Mouse (Mus musculus) neural tube, embryonic 12.5 days (tissue): ENCODE results near the gene Cacng4. TPM values are rescaled to one million over a fixed set of nuclear protein-coding genes. Genes with fewer than 3 reads are reported as not detected.
A peak's percentile ranks its signal among the peaks of the same experiment; 100 is the strongest.

ENCODE experiments used
- ATAC-seq: fragments of 200-750 bp; cut with Nextera tagmentation; 2 replicates; pipeline ENCODE4 v1.8.0; 2017; ENCODE audit warnings: low read depth, mild to moderate bottlenecking, moderate TSS enrichment, moderate library complexity; ENCODE audit not compliant: low FRiP score
- H3K27ac ChIP-seq: fragments of 300-500 bp; sonication (generic); 2 replicates; pipeline ENCODE4 v1.5.1; 2016
- H3K27me3 ChIP-seq: fragments of 300-500 bp; sonication (generic); replicated peaks from 2 replicates; pipeline ENCODE4 v1.6.1; 2016; ENCODE audit warnings: mild to moderate bottlenecking
- H3K36me3 ChIP-seq: fragments of 300-500 bp; sonication (generic); 2 replicates; pipeline ENCODE4 v1.6.1; 2016; ENCODE audit warnings: mild to moderate bottlenecking
- H3K4me1 ChIP-seq: fragments of 300-500 bp; sonication (generic); 2 replicates; pipeline ENCODE4 v1.6.1; 2016
- H3K4me2 ChIP-seq: fragments of 300-500 bp; sonication (generic); replicated peaks from 2 replicates; pipeline ENCODE4 v1.6.1; 2016; ENCODE audit warnings: mild to moderate bottlenecking
- H3K4me3 ChIP-seq: fragments of 300-500 bp; sonication (generic); 2 replicates; pipeline ENCODE4 v1.5.1; 2016
- H3K9ac ChIP-seq: fragments of 300-500 bp; sonication (generic); 2 replicates; pipeline ENCODE4 v1.6.1; 2016; ENCODE audit warnings: mild to moderate bottlenecking
- H3K9me3 ChIP-seq: fragments of 300-500 bp; sonication (generic); 2 replicates; pipeline ENCODE4 v1.6.1; 2016; ENCODE audit warnings: mild to moderate bottlenecking
- WGBS: fragments of 180-500 bp; shearing (Covaris S2); methylation state at CpG from one replicate; pipeline ENCODE4 v1.1.7; 2016; 5-methylcytosine and 5-hydroxymethylcytosine counted together
- polyA plus RNA-seq: library from polyadenylated mRNA; unstranded; fragments of >200 nt; fragmentation: Nextera tagmentation; extraction: Ambion mirVana; gene quantifications from 2 replicates; pipeline ENCODE4 v1.2.1, GENCODE M21; 2016

Cacng4 gene
- polyA plus RNA-seq, 1 experiment from 2014 or later = 48.3 TPM

DNA sequence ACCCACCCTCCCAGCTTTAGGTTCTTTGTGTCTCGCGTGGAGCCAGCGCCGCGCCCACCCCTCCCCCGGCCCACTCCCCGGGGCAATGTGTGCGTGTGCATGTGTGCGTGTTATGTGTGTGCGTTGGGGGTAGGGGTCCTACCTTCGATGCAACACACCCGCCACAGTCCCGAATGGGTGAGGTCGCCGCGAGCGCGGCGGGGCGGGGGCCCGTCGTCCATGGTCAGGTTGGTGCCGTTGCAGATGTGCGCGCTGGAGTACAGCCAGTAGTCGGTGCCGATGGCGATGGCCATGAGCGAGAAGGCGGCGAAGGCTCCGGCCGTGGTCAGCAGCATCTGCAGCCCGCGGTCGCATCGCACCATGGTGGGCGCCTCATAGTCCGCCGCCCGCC is 259 bp downstream of the Cacng4 start:
- peak overlapping the region; percentile 79 for H3K4me3 ChIP-seq
- H3K36me3 ChIP-seq = peaks cover 12% of the 10 kb centered on the region
- under 1% methylated on average over 41 of the region's 41 CpGs for WGBS
- H3K27ac ChIP-seq = peak overlapping the region; percentile 81
- H3K9ac ChIP-seq = peak overlapping the region; percentile 79
- H3K4me2 ChIP-seq = peak overlapping the region; percentile 78
- H3K27me3 ChIP-seq = peaks cover 14% of the 10 kb centered on the region
- peaks cover 52% of the 10 kb centered on the region for H3K4me1 ChIP-seq
- H3K9me3 ChIP-seq = no peaks in the 10 kb centered on the region
- peak; percentile 39 for ATAC-seq

DNA sequence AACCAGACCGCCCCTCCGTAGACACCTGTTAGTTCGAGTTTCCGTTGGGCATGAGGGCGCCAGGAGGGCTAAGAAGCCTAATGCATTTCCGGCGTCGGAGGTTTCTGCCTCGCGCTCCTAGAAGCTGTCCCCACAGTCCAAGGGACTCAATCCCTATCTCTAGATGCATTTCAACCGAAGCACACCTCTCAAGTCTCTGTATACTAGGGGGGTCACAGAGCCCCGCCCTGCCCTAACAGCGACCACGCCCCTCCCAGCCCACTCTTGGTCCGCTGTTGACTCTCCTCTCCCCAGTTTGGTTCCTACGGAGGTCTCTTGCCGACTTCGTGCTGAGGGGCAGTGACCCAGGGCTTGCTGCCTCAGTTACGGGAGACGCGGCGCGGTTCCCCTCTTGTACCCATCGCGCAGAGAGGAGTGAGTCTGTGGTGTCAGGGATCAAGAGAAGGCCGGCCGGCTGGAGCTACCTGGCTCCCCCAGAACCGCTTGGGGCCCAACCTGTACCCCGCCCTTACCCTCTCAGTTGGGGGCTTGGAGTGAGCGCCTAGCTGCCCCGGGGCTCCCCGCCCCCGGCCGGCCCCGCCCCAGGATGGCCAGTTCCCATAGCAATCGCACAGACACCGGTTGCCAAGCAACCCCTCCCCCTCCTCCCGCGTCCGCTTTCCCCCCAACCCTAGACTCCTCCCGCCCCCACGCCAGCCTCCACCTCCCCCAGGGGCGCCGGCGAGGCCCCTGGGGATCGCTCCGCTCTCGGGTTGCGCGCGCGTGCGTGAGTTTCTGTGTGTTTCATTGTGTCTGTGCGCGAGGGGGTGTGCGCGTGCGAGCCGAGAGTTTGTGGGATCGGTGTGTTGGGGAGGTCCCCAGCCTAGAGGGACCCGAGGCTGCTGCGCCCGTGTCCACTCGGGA is 906 bp downstream of the Cacng4 start:
- peaks cover 11% of the 10 kb centered on the region for H3K27me3 ChIP-seq
- H3K36me3 ChIP-seq = peaks cover 18% of the 10 kb centered on the region
- peak overlapping the region; percentile 78 for H3K4me2 ChIP-seq
- under 1% methylated on average over 63 of the region's 64 CpGs for WGBS
- H3K4me1 ChIP-seq = peaks cover 50% of the 10 kb centered on the region
- H3K9ac ChIP-seq = peak overlapping the region; percentile 79
- ATAC-seq = peak; percentile 62
- H3K4me3 ChIP-seq = peak overlapping the region; percentile 79
- no peaks in the 10 kb centered on the region for H3K9me3 ChIP-seq
- H3K27ac ChIP-seq = peak overlapping the region; percentile 81

DNA sequence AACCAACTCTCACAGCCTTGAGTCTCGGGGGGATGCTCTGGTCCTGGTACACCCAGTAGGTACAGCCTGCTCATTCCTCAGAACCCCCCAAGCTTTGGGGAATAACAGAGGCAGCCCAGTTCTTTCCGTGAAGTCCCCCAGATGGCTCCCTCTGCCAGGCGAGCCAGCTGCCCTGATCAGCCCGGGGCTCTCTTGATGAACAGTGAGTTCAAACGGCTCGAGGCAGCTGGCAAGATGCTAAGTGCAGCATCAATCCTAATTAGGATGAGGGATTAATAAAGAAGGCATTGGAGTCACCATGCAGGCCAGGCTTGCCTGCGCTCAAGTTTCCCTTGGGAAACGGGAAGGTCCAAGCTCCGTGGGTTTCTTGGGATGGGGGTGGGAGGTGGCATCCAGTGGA is 2.2 kb downstream of the Cacng4 start:
- Histone ChIP-seq H3K4me1 (peaks cover 50% of the 10 kb centered on the region), H3K36me3 (peaks cover 21% of the 10 kb centered on the region), H3K27ac (no peak overlapping the region), H3K9me3 (no peaks in the 10 kb centered on the region), H3K4me3 (peak overlapping the region; percentile 79), H3K27me3 (peaks cover 9% of the 10 kb centered on the region), H3K9ac (0 out of 2 replicates have a peak overlapping the region, but pooled peaks have one; percentile 42), H3K4me2 (peak overlapping the region; percentile 78)
- ATAC-seq = peak; percentile 35
- 14% methylated on average over 9 of the region's 9 CpGs for WGBS

DNA sequence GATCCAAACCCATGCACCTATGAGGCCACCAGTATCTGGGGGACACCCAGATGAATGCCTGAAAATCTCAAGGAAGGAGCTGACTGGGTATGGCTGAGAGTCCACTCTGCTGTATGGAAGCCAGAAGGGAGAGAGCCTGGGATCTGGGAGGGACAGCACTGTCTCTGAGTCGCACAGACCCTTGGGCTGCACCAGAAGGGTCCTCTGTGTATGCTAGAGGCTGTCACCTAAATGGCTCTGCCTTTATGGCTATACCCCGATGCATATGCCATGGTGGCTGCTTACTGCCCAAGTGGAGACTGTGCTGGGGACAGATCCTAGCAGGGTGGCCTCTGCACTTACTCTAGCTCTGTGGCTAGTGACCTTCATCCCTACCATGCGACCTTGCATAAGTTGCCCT is 8.6 kb downstream of the Cacng4 start:
- no peaks in the 10 kb centered on the region for H3K27me3 ChIP-seq
- no peak overlapping the region for H3K4me2 ChIP-seq
- peaks cover 18% of the 10 kb centered on the region for H3K36me3 ChIP-seq
- no peak overlapping the region for H3K4me3 ChIP-seq
- 0 out of 2 replicates have a peak, but pooled peaks cover 4% of the 10 kb centered on the region for H3K4me1 ChIP-seq
- ATAC-seq = peak; percentile 52; the same call in 1 of the 2 replicates
- H3K9me3 ChIP-seq = no peaks in the 10 kb centered on the region
- H3K9ac ChIP-seq = no peak overlapping the region
- no peak overlapping the region for H3K27ac ChIP-seq
- 58% methylated on average over 3 of the region's 3 CpGs for WGBS

DNA sequence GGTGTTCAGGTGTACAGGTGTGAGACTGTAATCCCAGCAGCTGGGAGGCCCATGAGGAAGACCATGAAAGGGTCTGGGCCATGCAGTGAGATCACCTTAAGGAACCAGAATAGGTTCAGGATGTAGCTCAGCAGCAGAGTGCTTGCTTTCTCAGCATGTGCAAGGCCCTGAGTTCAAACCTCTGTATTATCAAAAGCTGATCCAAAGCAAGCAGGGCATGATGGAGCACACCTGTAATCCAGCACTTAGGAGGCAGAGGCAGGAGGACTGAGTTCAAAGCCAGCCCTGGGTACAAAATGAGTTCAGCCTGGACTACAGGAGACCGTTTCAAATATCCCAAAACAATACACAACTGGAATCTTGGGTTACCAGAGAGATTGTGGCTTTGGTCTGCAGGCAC is 9.1 kb downstream of the Cacng4 start:
- H3K9me3 ChIP-seq = no peaks in the 10 kb centered on the region
- no peak overlapping the region for H3K4me3 ChIP-seq
- peaks cover 18% of the 10 kb centered on the region for H3K36me3 ChIP-seq
- no peak for ATAC-seq
- H3K9ac ChIP-seq = no peak overlapping the region
- WGBS = 93% methylated on average over 1 of the region's 1 CpGs
- H3K4me1 ChIP-seq = no peaks in the 10 kb centered on the region
- H3K27me3 ChIP-seq = no peaks in the 10 kb centered on the region
- H3K4me2 ChIP-seq = no peak overlapping the region
- no peak overlapping the region for H3K27ac ChIP-seq

DNA sequence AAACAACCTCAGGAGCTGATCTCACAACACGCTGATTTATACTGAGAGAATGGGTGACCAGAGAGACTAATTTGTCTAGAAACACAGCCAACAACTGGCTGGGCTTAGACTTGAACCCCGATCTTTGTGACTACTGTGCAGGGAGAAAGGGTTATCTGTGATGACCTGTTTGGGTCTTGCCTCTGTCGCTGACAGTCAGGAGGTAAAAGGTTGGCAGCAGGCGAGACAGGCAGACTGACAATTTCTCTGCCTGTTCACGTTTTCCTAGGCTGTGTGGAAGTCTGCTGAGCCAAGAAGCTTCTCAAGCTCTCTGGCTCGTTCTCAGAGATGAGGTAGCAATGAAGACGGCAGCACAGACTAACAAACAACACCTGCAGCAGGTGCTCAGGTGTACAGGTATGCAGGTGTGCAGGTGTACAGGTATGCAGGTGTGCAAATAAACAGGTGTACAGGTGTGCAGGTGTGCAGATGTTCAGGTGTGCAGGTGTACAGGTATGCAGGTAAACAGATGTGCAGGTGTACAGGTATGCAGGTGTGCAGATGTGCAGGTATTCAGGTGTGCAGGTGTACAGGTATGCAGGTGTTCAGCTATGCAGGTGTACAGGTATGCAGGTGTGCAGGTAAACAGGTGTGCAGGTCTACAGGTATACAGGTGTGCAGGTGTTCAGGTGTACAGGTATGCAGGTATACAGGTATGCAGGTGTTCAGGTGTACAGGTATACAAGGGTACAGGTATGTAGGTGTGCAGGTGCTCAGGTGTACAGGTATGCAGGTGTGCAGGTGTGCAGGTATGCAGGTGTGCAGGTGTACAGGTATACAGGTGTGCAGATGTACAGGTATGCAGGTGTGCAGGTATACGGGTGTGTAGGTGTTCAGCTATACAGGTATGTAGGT is 10.2 kb downstream of the Cacng4 start:
- Histone ChIP-seq H3K4me3 (no peak overlapping the region), H3K27ac (no peak overlapping the region), H3K9ac (no peak overlapping the region), H3K36me3 (peaks cover 10% of the 10 kb centered on the region), H3K4me2 (no peak overlapping the region), H3K9me3 (no peaks in the 10 kb centered on the region), H3K4me1 (peaks cover 9% of the 10 kb centered on the region), H3K27me3 (no peaks in the 10 kb centered on the region)
- no peak for ATAC-seq
- 88% methylated on average over 8 of the region's 8 CpGs for WGBS

DNA sequence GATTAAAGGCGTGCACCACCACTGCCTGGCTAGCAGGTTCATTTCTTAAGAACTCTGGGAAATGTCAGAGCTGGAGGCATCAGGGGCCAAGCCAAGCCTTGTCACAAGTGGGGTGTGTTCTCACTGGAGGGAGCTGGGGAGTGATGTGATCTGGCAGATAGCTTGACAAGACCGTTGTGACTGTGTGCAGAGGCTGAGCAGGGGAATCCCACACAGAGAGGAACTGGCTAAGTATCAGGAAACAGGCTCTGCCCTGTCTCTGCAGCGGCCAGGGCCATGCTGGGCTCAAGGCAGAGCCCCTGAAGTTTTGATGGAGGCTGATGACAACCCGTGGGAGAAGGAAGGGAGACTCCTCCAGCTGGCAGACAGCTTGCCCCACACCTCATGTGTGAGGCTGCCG is 11.8 kb downstream of the Cacng4 start:
- 77% methylated on average over 5 of the region's 5 CpGs for WGBS
- Histone ChIP-seq H3K4me1 (peaks cover 21% of the 10 kb centered on the region), H3K9ac (no peak overlapping the region), H3K36me3 (no peaks in the 10 kb centered on the region; the same call in 1 of the 2 replicates), H3K27me3 (no peaks in the 10 kb centered on the region), H3K27ac (no peak overlapping the region), H3K4me3 (no peak overlapping the region), H3K9me3 (no peaks in the 10 kb centered on the region), H3K4me2 (no peak overlapping the region)
- ATAC-seq = no peak

DNA sequence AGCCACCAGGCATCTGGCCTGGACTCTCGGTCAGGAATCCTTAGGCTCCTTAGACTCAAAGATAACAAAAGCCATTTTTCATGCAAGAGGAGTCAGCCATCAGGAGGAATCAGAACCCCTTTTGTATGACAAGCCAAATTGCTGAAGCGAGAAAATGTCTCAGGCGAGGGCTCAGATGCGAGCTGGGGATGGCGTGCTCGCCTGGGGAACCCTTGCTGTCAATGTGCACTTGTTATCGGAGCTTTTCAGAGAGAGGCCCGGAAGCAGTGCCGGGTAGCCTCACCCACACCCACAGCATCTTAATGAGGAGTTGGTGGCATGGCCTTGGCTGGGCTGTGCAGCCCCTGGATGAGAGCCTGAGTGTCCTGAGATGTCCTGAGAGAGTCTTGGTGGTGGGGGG is 15.5 kb downstream of the Cacng4 start:
- Histone ChIP-seq H3K4me2 (no peak overlapping the region), H3K27me3 (no peaks in the 10 kb centered on the region), H3K27ac (peak overlapping the region; percentile 1; the same call in 1 of the 2 replicates), H3K36me3 (no peaks in the 10 kb centered on the region), H3K4me1 (peaks cover 54% of the 10 kb centered on the region), H3K9ac (no peak overlapping the region), H3K9me3 (no peaks in the 10 kb centered on the region), H3K4me3 (no peak overlapping the region)
- WGBS = 42% methylated on average over 9 of the region's 9 CpGs
- no peak for ATAC-seq

DNA sequence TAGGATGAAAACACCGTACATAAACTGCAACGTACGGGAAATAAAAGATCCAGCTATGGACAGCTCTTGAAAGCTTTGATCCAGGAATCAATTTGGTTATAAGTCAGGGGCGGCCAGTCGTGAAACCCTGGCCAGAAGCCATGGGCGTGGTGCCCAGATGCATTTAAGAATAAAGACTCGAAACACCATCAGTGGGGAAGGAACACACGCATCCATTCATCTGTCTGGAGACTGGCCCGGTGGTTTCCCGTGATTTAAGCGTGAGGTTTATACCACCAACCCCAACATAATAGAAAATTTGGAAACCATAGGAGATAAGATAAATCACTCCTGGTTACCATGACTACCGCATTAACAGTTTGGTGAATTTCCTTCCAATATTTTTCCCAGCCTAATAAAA is 16.9 kb downstream of the Cacng4 start:
- Histone ChIP-seq H3K36me3 (no peaks in the 10 kb centered on the region), H3K27me3 (no peaks in the 10 kb centered on the region), H3K4me1 (peaks cover 68% of the 10 kb centered on the region), H3K27ac (no peak overlapping the region), H3K4me2 (peak overlapping the region; percentile 24), H3K4me3 (no peak overlapping the region), H3K9ac (no peak overlapping the region), H3K9me3 (no peaks in the 10 kb centered on the region)
- peak; percentile 45 for ATAC-seq
- WGBS = 24% methylated on average over 12 of the region's 12 CpGs

DNA sequence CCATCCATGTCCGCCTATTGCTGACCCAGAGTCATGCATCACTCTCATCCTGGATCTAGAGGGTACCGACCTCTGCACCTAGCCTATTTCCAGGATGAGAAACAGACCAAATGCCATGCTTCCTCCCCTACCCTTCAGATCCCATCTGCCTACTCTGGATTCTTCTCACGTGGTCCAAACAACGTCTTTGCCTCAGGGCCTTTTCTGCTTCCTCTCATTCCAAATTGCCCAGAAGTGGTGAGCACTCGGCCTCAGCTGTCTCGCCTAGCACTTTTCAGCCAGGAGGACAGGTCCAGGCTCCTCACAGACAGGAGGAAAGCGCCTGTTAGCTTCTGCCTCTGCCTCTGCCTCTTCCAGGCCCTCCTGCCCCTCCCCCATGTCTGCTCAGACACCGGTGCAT is 21.0 kb downstream of the Cacng4 start:
- no peak for ATAC-seq
- Histone ChIP-seq H3K4me3 (no peak overlapping the region), H3K4me2 (no peak overlapping the region), H3K9me3 (no peaks in the 10 kb centered on the region), H3K36me3 (no peaks in the 10 kb centered on the region), H3K9ac (no peak overlapping the region), H3K27ac (no peak overlapping the region), H3K27me3 (no peaks in the 10 kb centered on the region), H3K4me1 (peaks cover 66% of the 10 kb centered on the region)
- WGBS = 52% methylated on average over 8 of the region's 8 CpGs

DNA sequence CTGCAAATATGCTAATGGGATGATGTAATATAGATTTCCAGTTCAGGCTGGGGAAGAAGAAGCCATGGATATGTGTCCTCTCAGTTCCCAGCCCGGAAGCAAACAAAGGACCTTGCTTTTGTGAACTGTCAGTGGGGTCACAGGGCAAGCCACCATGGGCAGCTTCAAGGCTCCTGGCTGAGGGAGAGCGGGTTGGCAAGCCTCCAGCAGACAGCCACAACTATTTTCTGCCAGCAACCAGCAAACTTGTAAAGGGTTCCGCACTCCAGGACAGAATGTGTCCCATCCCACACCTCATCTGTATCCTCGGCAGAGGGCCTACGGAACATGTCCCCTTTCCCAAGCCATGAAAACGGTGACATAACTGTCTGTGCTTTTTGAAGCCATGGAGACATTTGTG is 22.4 kb downstream of the Cacng4 start:
- Histone ChIP-seq H3K27ac (no peak overlapping the region), H3K36me3 (no peaks in the 10 kb centered on the region), H3K9ac (no peak overlapping the region), H3K27me3 (no peaks in the 10 kb centered on the region), H3K9me3 (no peaks in the 10 kb centered on the region), H3K4me2 (no peak overlapping the region), H3K4me1 (peaks cover 66% of the 10 kb centered on the region), H3K4me3 (no peak overlapping the region)
- no peak for ATAC-seq
- 69% methylated on average over 6 of the region's 6 CpGs for WGBS

DNA sequence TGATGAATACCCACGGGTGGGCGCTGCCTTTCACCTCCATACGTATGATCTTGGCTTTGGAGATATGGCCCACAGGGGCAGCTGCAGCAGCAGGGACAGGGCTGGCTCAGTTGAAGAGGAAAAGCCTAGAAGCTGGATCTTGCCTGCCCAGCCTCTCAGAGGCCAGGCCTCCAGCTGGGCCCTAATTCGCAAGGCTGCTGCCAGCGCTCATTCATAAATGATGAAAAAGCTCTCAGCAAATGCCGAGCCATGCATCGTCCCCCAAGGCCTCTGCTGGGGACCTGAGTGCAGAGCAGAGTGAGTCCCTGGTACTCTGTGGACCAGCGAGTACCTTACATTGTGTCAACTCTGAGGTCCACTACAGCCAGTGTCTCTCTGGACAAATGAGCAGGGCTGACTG is 26.0 kb downstream of the Cacng4 start:
- no peaks in the 10 kb centered on the region for H3K27me3 ChIP-seq
- no peak for ATAC-seq
- H3K36me3 ChIP-seq = no peaks in the 10 kb centered on the region
- no peaks in the 10 kb centered on the region for H3K9me3 ChIP-seq
- H3K4me1 ChIP-seq = peaks cover 44% of the 10 kb centered on the region
- WGBS = 58% methylated on average over 8 of the region's 8 CpGs
- no peak overlapping the region for H3K4me3 ChIP-seq
- H3K27ac ChIP-seq = no peak overlapping the region
- no peak overlapping the region for H3K9ac ChIP-seq
- no peak overlapping the region for H3K4me2 ChIP-seq
